Mouse (Mus musculus): ENCODE data around the gene Ndufs2. TPM values are rescaled to one million over a fixed set of nuclear protein-coding genes. Genes with fewer than 3 reads are reported as not detected.

Ndufs2 gene
- polyA plus RNA-seq, 1 experiment from 2014 or later, result 254 TPM

Other genes with a start within 250 kb of the Ndufs2 start
- 0.34 and 0.64 TPM in 2 replicates for gene Fcgr4, start 232.5 kb downstream of the Ndufs2 start, polyA plus RNA-seq (2015; fragmentation: Nextera tagmentation; extraction: Ambion mirVana)
- 8.7 and 9.2 TPM in 2 replicates for gene Fcgr3, start 186.5 kb downstream of the Ndufs2 start, polyA plus RNA-seq (2015; fragmentation: Nextera tagmentation; extraction: Ambion mirVana)
- gene Cfap126, start 137.5 kb downstream of the Ndufs2 start, polyA plus RNA-seq (2015; fragmentation: Nextera tagmentation; extraction: Ambion mirVana), result 0.86 and 1.5 TPM in 2 replicates
- gene Sdhc, start 100.8 kb downstream of the Ndufs2 start, polyA plus RNA-seq (2015; fragmentation: Nextera tagmentation; extraction: Ambion mirVana), result 224 and 236 TPM in 2 replicates
- gene Mpz, start 100.7 kb downstream of the Ndufs2 start, polyA plus RNA-seq (2015; fragmentation: Nextera tagmentation; extraction: Ambion mirVana), result 5.0 and 6.8 TPM in 2 replicates
- gene Pcp4l1, start 55.1 kb downstream of the Ndufs2 start, polyA plus RNA-seq (2015; fragmentation: Nextera tagmentation; extraction: Ambion mirVana), result 2.8 and 3.3 TPM in 2 replicates
- 0.19 and 0.25 TPM in 2 replicates for gene Nr1i3, start 37.4 kb downstream of the Ndufs2 start, polyA plus RNA-seq (2015; fragmentation: Nextera tagmentation; extraction: Ambion mirVana)
- gene Tomm40l, start 28.9 kb downstream of the Ndufs2 start, polyA plus RNA-seq (2015; fragmentation: Nextera tagmentation; extraction: Ambion mirVana), result 32.3 and 34.4 TPM in 2 replicates
- gene Apoa2, start 26.3 kb downstream of the Ndufs2 start, polyA plus RNA-seq (2015; fragmentation: Nextera tagmentation; extraction: Ambion mirVana), result 2.0 and 15.7 TPM in 2 replicates
- gene Fcer1g, start 17.0 kb downstream of the Ndufs2 start, polyA plus RNA-seq (2015; fragmentation: Nextera tagmentation; extraction: Ambion mirVana), result 37.8 and 39.1 TPM in 2 replicates
- 12.7 and 14.3 TPM in 2 replicates for gene Adamts4, start 967 bp downstream of the Ndufs2 start, polyA plus RNA-seq (2015; fragmentation: Nextera tagmentation; extraction: Ambion mirVana)
- 86.2 and 94.0 TPM in 2 replicates for gene B4galt3, start 18.9 kb upstream of the Ndufs2 start, polyA plus RNA-seq (2015; fragmentation: Nextera tagmentation; extraction: Ambion mirVana)
- 69.7 and 77.4 TPM in 2 replicates for gene Ppox, start 29.8 kb upstream of the Ndufs2 start, polyA plus RNA-seq (2015; fragmentation: Nextera tagmentation; extraction: Ambion mirVana)
- 126 TPM in 2 replicates for gene Usp21, start 36.6 kb upstream of the Ndufs2 start, polyA plus RNA-seq (2015; fragmentation: Nextera tagmentation; extraction: Ambion mirVana)
- gene Ufc1, start 43.6 kb upstream of the Ndufs2 start, polyA plus RNA-seq (2015; fragmentation: Nextera tagmentation; extraction: Ambion mirVana), result 110 and 116 TPM in 2 replicates
- 61.1 and 66.2 TPM in 2 replicates for gene Dedd, start 77.8 kb upstream of the Ndufs2 start, polyA plus RNA-seq (2015; fragmentation: Nextera tagmentation; extraction: Ambion mirVana)
- gene Nit1, start 94.3 kb upstream of the Ndufs2 start, polyA plus RNA-seq (2015; fragmentation: Nextera tagmentation; extraction: Ambion mirVana), result 43.5 and 43.9 TPM in 2 replicates
- 120 and 128 TPM in 2 replicates for gene Pfdn2, start 94.3 kb upstream of the Ndufs2 start, polyA plus RNA-seq (2015; fragmentation: Nextera tagmentation; extraction: Ambion mirVana)
- 2.2 and 2.3 TPM in 2 replicates for gene Klhdc9, start 109.4 kb upstream of the Ndufs2 start, polyA plus RNA-seq (2015; fragmentation: Nextera tagmentation; extraction: Ambion mirVana)
- gene Nectin4, start 118.7 kb upstream of the Ndufs2 start, polyA plus RNA-seq (2015; fragmentation: Nextera tagmentation; extraction: Ambion mirVana), result 11.7 and 13.7 TPM in 2 replicates
- gene Arhgap30, start 137.6 kb upstream of the Ndufs2 start, polyA plus RNA-seq (2015; fragmentation: Nextera tagmentation; extraction: Ambion mirVana), result 1.4 and 1.5 TPM in 2 replicates
- 102 and 118 TPM in 2 replicates for gene Usf1, start 159.9 kb upstream of the Ndufs2 start, polyA plus RNA-seq (2015; fragmentation: Nextera tagmentation; extraction: Ambion mirVana)
- gene Tstd1, start 167.5 kb upstream of the Ndufs2 start, polyA plus RNA-seq (2015; fragmentation: Nextera tagmentation; extraction: Ambion mirVana), result 7.3 and 9.0 TPM in 2 replicates
- 40.4 and 40.6 TPM in 2 replicates for gene F11r, start 186.1 kb upstream of the Ndufs2 start, polyA plus RNA-seq (2015; fragmentation: Nextera tagmentation; extraction: Ambion mirVana)